Mouse (Mus musculus): ENCODE measurements around the gene Fam84b.
"Not testable (repeated sequence)": the region's sequence is repeated elsewhere in the genome, so short reads cannot be mapped to it uniquely, and the experiment has no call there.

Gene Fam84b

GRCm38 (mm10) chr15:60853231-60853999 is at the start of gene Fam84b:
Gene Fam84b, minus strand, starts transcription at chr15:60853778.
- DNase-seq (ENCODE audit: low spot score): peak; percentile 54

GRCm38 (mm10) chr15:60898187-60898965 is 44.8 kb upstream of the Fam84b start:
- DNase-seq (ENCODE audit: low spot score): no peak

- DNase-seq (ENCODE audit: low spot score): no peak
Measured at GRCm38 (mm10) chr15:60896040-60896439, 42.5 kb upstream of the Fam84b start.

GRCm38 (mm10) chr15:60892976-60893463 is 39.4 kb upstream of the Fam84b start:
- DNase-seq (ENCODE audit: low spot score): no peak

DNA sequence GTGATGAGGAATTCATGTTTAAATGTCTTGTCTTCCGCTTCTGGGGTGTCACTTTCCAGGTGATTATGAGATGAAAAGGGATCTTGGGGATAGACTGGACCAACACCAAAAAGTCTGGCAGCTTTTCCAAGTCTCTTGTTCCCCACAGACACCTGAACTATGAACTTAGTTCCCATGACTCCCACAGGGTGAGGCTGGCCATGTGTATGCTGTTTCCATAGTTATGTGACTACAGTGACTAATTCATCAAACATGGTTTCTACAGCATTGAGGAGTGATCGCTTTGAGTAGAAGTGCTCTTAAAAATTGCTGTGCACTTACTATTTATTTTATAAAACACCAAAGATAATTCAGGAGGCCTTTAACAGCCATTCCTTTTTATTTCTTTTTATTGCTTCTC is 35.1 kb upstream of the Fam84b start:
- DNase-seq (ENCODE audit: low spot score): no peak

- DNase-seq (ENCODE audit: low spot score): no peak
Measured at GRCm38 (mm10) chr15:60875721-60876120, 22.1 kb upstream of the Fam84b start.

GRCm38 (mm10) chr15:60862417-60862816 is 8.8 kb upstream of the Fam84b start:
- no peak for DNase-seq (ENCODE audit: low spot score)

GRCm38 (mm10) chr15:60855112-60855511 is 1.5 kb upstream of the Fam84b start:
- DNase-seq (ENCODE audit: low spot score): no peak

DNA sequence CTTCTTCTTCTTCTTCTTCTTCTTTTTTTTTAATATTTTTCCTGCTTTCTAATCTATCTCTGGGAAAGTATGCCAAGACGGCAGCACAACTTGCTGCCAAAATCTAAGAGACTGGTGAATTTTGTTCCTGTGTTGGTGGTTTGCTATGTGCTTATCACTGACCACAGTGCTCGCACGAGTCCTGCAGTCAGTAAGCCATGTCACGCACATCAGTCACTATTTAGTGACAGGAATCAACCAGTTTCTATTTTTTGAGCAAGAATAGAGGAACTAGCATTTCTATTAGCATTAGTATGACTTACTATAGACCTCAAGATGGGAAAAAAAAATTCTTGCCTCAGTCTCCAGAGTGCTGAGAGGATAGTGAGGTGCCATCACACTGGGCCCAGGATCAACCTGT is 573 bp upstream of the Fam84b start:
- DNase-seq (ENCODE audit: low spot score): no peak

- DNase-seq (ENCODE audit: low spot score): no peak
Measured at GRCm38 (mm10) chr15:60848630-60849029, 4.9 kb downstream of the Fam84b start.

- no peak for DNase-seq (ENCODE audit: low spot score)
Measured at GRCm38 (mm10) chr15:60846291-60846690, 7.3 kb downstream of the Fam84b start.

- DNase-seq (ENCODE audit: low spot score): no peak
Measured at GRCm38 (mm10) chr15:60845886-60846285, 7.7 kb downstream of the Fam84b start.

- DNase-seq (ENCODE audit: low spot score): no peak
Measured at GRCm38 (mm10) chr15:60841785-60842184, 11.8 kb downstream of the Fam84b start.

- not testable (repeated sequence) for DNase-seq (ENCODE audit: low spot score)
Measured at GRCm38 (mm10) chr15:60841312-60841711, 12.3 kb downstream of the Fam84b start.

- no peak for DNase-seq (ENCODE audit: low spot score)
Measured at GRCm38 (mm10) chr15:60840296-60840670, 13.3 kb downstream of the Fam84b start.

GRCm38 (mm10) chr15:60839539-60840295 is 13.9 kb downstream of the Fam84b start:
- no peak for DNase-seq (ENCODE audit: low spot score)

GRCm38 (mm10) chr15:60838135-60838534 is 15.4 kb downstream of the Fam84b start:
- DNase-seq (ENCODE audit: low spot score): no peak

DNA sequence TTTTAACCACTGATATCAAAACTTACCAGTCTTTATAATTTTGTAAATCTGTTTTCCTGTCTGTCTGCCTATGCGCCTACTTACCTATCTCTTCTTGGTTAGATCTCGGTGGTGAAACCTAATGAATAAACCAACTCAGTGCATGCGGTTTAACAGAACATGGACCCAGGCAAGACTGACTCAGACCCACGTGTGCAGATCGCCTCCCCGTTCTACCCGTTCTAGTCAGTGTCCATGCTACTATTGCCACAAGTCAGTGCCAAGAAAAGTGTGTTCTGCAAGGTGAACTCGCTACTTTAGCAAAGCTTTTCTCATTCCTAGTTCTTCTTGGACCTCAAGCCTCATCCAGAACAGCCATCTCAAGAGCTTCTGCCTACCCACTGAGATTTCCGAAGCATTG is 15.9 kb downstream of the Fam84b start:
- no peak for DNase-seq (ENCODE audit: low spot score)

GRCm38 (mm10) chr15:60836321-60836720 is 17.3 kb downstream of the Fam84b start:
- DNase-seq (ENCODE audit: low spot score): no peak

- no peak for DNase-seq (ENCODE audit: low spot score)
Measured at GRCm38 (mm10) chr15:60834598-60835571, 18.7 kb downstream of the Fam84b start.

All from ovary, adult 18-20 months (tissue).